Mouse (Mus musculus): ENCODE data around the gene Stard13. TPM values are rescaled to one million over a fixed set of nuclear protein-coding genes. Genes with fewer than 3 reads are reported as not detected.

Gene Stard13
- polyA plus RNA-seq, 1 experiment: 4.9 TPM

GRCm38 (mm10) chr5:151170168-151170750 lies 63.4 kb downstream of the Stard13 start:
- Histone ChIP-seq H3K36me3 (ENCODE audit: control insufficient read depth, insufficient read depth, low read length) (no peaks in the 10 kb centered on the region), H3K27me3 (ENCODE audit: control insufficient read depth, insufficient read depth, low read length) (no peaks in the 10 kb centered on the region), H3K4me1 (ENCODE audit: control insufficient read depth, insufficient read depth, insufficient read length, low read length) (peaks cover 13% of the 10 kb centered on the region; the same call in 1 of the 2 replicates), H3K4me3 (ENCODE audit: low read depth, low read length) (no peak overlapping the region), H3K27ac (ENCODE audit: insufficient read depth, low read depth, low read length) (peak overlapping the region; percentile 49; the same call in 1 of the 2 replicates)
- no peak for TF ChIP-seq POLR2A (IDR thresholded peaks at IDR 0.05; ENCODE audit: low read depth, low read length)
- no peak for TF ChIP-seq CTCF (IDR thresholded peaks at IDR 0.05; ENCODE audit: extremely low read depth, insufficient read length, insufficient replicate concordance, low read depth, low read length)
- 35% methylated on average over 3 of the region's 3 CpGs for WGBS

GRCm38 (mm10) chr5:151168191-151168590 lies 65.4 kb downstream of the Stard13 start:
- Histone ChIP-seq H3K27ac (ENCODE audit: insufficient read depth, low read depth, low read length) (0 out of 2 replicates have a peak overlapping the region, but pooled peaks have one; percentile 2), H3K4me1 (ENCODE audit: control insufficient read depth, insufficient read depth, insufficient read length, low read length) (peaks cover 11% of the 10 kb centered on the region; the same call in 1 of the 2 replicates), H3K36me3 (ENCODE audit: control insufficient read depth, insufficient read depth, low read length) (no peaks in the 10 kb centered on the region), H3K27me3 (ENCODE audit: control insufficient read depth, insufficient read depth, low read length) (no peaks in the 10 kb centered on the region), H3K4me3 (ENCODE audit: low read depth, low read length) (no peak overlapping the region)
- TF ChIP-seq POLR2A (IDR thresholded peaks at IDR 0.05; ENCODE audit: low read depth, low read length): no peak
- no peak for TF ChIP-seq CTCF (IDR thresholded peaks at IDR 0.05; ENCODE audit: extremely low read depth, insufficient read length, insufficient replicate concordance, low read depth, low read length)
- 55% methylated on average over 3 of the region's 3 CpGs for WGBS

GRCm38 (mm10) chr5:151167641-151168040 lies 66.0 kb downstream of the Stard13 start:
- Histone ChIP-seq H3K27me3 (ENCODE audit: control insufficient read depth, insufficient read depth, low read length) (no peaks in the 10 kb centered on the region), H3K4me3 (ENCODE audit: low read depth, low read length) (no peak overlapping the region), H3K4me1 (ENCODE audit: control insufficient read depth, insufficient read depth, insufficient read length, low read length) (peaks cover 11% of the 10 kb centered on the region; the same call in 1 of the 2 replicates), H3K27ac (ENCODE audit: insufficient read depth, low read depth, low read length) (no peak overlapping the region), H3K36me3 (ENCODE audit: control insufficient read depth, insufficient read depth, low read length) (no peaks in the 10 kb centered on the region)
- no peak for TF ChIP-seq POLR2A (IDR thresholded peaks at IDR 0.05; ENCODE audit: low read depth, low read length)
- WGBS: 84% methylated on average over 6 of the region's 6 CpGs

- TF ChIP-seq POLR2A (IDR thresholded peaks at IDR 0.05; ENCODE audit: low read depth, low read length) (no peak), CTCF (IDR thresholded peaks at IDR 0.05; ENCODE audit: extremely low read depth, insufficient read length, insufficient replicate concordance, low read depth, low read length) (no peak)
- H3K4me3 ChIP-seq (ENCODE audit: low read depth, low read length): no peak overlapping the region
- peaks cover 11% of the 10 kb centered on the region; the same call in 1 of the 2 replicates for H3K4me1 ChIP-seq (ENCODE audit: control insufficient read depth, insufficient read depth, insufficient read length, low read length)
- WGBS: 27% methylated on average over 5 of the region's 5 CpGs
- peak overlapping the region; percentile 79 for H3K27ac ChIP-seq (ENCODE audit: insufficient read depth, low read depth, low read length)
- H3K27me3 ChIP-seq (ENCODE audit: control insufficient read depth, insufficient read depth, low read length): no peaks in the 10 kb centered on the region
- H3K36me3 ChIP-seq (ENCODE audit: control insufficient read depth, insufficient read depth, low read length): no peaks in the 10 kb centered on the region
Measured at GRCm38 (mm10) chr5:151166266-151166665, 67.4 kb downstream of the Stard13 start.

GRCm38 (mm10) chr5:151165381-151166016 lies 68.1 kb downstream of the Stard13 start:
- H3K4me1 ChIP-seq (ENCODE audit: control insufficient read depth, insufficient read depth, insufficient read length, low read length): peaks cover 11% of the 10 kb centered on the region; the same call in 1 of the 2 replicates
- H3K27me3 ChIP-seq (ENCODE audit: control insufficient read depth, insufficient read depth, low read length): no peaks in the 10 kb centered on the region
- H3K4me3 ChIP-seq (ENCODE audit: low read depth, low read length): no peak overlapping the region
- H3K27ac ChIP-seq (ENCODE audit: insufficient read depth, low read depth, low read length): peak overlapping the region; percentile 79
- no peaks in the 10 kb centered on the region for H3K36me3 ChIP-seq (ENCODE audit: control insufficient read depth, insufficient read depth, low read length)
- TF ChIP-seq CTCF (IDR thresholded peaks at IDR 0.05; ENCODE audit: extremely low read depth, insufficient read length, insufficient replicate concordance, low read depth, low read length) (no peak), POLR2A (IDR thresholded peaks at IDR 0.05; ENCODE audit: low read depth, low read length) (no peak)
- WGBS: 30% methylated on average over 6 of the region's 6 CpGs

- Histone ChIP-seq H3K36me3 (ENCODE audit: control insufficient read depth, insufficient read depth, low read length) (no peaks in the 10 kb centered on the region), H3K4me3 (ENCODE audit: low read depth, low read length) (no peak overlapping the region), H3K27me3 (ENCODE audit: control insufficient read depth, insufficient read depth, low read length) (no peaks in the 10 kb centered on the region), H3K27ac (ENCODE audit: insufficient read depth, low read depth, low read length) (peak overlapping the region; percentile 79), H3K4me1 (ENCODE audit: control insufficient read depth, insufficient read depth, insufficient read length, low read length) (peaks cover 11% of the 10 kb centered on the region; the same call in 1 of the 2 replicates)
- 45% methylated on average over 4 of the region's 4 CpGs for WGBS
- TF ChIP-seq POLR2A (IDR thresholded peaks at IDR 0.05; ENCODE audit: low read depth, low read length) (no peak), CTCF (IDR thresholded peaks at IDR 0.05; ENCODE audit: extremely low read depth, insufficient read length, insufficient replicate concordance, low read depth, low read length) (no peak)
Measured at GRCm38 (mm10) chr5:151164815-151165214, 68.8 kb downstream of the Stard13 start.

GRCm38 (mm10) chr5:151162642-151163041 lies 71.0 kb downstream of the Stard13 start:
- no peak for TF ChIP-seq POLR2A (IDR thresholded peaks at IDR 0.05; ENCODE audit: low read depth, low read length)
- no peak for TF ChIP-seq CTCF (IDR thresholded peaks at IDR 0.05; ENCODE audit: extremely low read depth, insufficient read length, insufficient replicate concordance, low read depth, low read length)
- H3K4me1 ChIP-seq (ENCODE audit: control insufficient read depth, insufficient read depth, insufficient read length, low read length): peaks cover 8% of the 10 kb centered on the region; the same call in 1 of the 2 replicates
- 60% methylated on average over 3 of the region's 3 CpGs for WGBS

More at GRCm38 (mm10) chr5:151162642-151163041, 71.0 kb downstream of the Stard13 start:
- no peak overlapping the region for H3K27ac ChIP-seq (ENCODE audit: insufficient read depth, low read depth, low read length)
- H3K27me3 ChIP-seq (ENCODE audit: control insufficient read depth, insufficient read depth, low read length): no peaks in the 10 kb centered on the region
- no peaks in the 10 kb centered on the region for H3K36me3 ChIP-seq (ENCODE audit: control insufficient read depth, insufficient read depth, low read length)
- no peak overlapping the region for H3K4me3 ChIP-seq (ENCODE audit: low read depth, low read length)
